In the genomic region with DNA sequence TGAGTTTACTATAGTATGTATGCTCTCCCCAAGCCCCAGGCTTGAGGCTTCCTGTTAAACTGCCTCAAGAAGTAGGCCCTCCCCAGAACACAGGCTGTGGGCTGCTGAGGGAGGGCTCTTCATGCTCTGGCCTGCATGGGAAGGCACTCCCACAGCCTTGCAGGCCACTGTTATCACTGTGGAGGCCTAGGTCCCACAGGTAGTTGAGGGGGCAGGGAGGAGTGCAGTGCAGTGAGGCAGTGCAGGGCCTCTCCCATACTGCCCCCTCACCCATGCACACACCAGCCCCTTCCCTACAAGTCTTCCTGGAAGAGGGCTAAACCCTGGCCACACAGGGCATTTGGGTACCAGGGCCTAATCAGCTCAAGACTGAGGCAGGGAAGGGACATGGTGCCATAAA, we compare ENCODE assay signal across 17 mouse cellular contexts.
A peak's percentile ranks its signal among the peaks of the same experiment; 100 is the strongest.
DNase-seq lines count a peak whose midpoint lies in the region; ATAC-seq and TF ChIP-seq lines count a peak whose summit lies in the region.
"Had no signal": no experiment of that assay in that cellular context is flagged by ENCODE, and none has a peak within 500 bp of the region (broad histone marks: within the 10 kb centered on the region; RNA-seq: fewer than 3 reads in every experiment).

No protein-coding gene starts in this region.

- no peak for DNase-seq in heart, embryonic 10.5 days (ENCODE audit: low spot score)
- DNase-seq in heart, postnatal 14 days: no peak
- no peak for DNase-seq in kidney, adult 18-20 months
- DNase-seq in liver, embryonic 11.5 days (ENCODE audit: low spot score): no peak
- DNase-seq in left cerebral cortex, postnatal 14 days (ENCODE audit: low spot score in 2 of 2): no peak
- no peak for DNase-seq in lung, adult 2 months
- DNase-seq: cerebellum, adult 11-12 months; heart, postnatal 4 days; kidney, postnatal 14 days; lung, postnatal 36 days; right cerebral cortex, postnatal 4 days; thymus, postnatal 36 days had no signal

- no peak for TF ChIP-seq POLR2A in lung, adult 2 months (IDR thresholded peaks at IDR 0.05; ENCODE audit: borderline replicate concordance, extremely low read depth, low read depth, low read length)

- intact Hi-C loops in heart, postnatal 14 days (cut with DNase I): no loop called here
- intact Hi-C loops in left cerebral cortex, postnatal 14 days (cut with DNase I): no loop called here

- no peaks in the 10 kb centered on the region for H3K9me3 ChIP-seq in heart, embryonic 10.5 days
- no peaks in the 10 kb centered on the region for H3K9me3 ChIP-seq in kidney, embryonic 16.5 days (ENCODE audit: low read length)
- H3K9me3 ChIP-seq in liver, embryonic 11.5 days (ENCODE audit: control insufficient read depth, low read length): no peaks in the 10 kb centered on the region
- no peaks in the 10 kb centered on the region for H3K9me3 ChIP-seq in stomach, embryonic 16.5 days (replicated peaks; ENCODE audit: control insufficient read depth, low read length)
- H3K9me3 ChIP-seq: limb, embryonic 13.5 days; midbrain, embryonic 15.5 days had no signal

- H3K4me2 ChIP-seq in kidney, embryonic 16.5 days (replicated peaks; ENCODE audit: low read depth, low read length): no peak overlapping the region
- H3K4me2 ChIP-seq in liver, embryonic 11.5 days: no peak overlapping the region
- no peak overlapping the region for H3K4me2 ChIP-seq in stomach, embryonic 16.5 days (ENCODE audit: low read depth, low read length)
- H3K4me2 ChIP-seq: limb, embryonic 13.5 days; midbrain, embryonic 15.5 days had no signal

- no peak overlapping the region for H3K9ac ChIP-seq in kidney, embryonic 16.5 days (replicated peaks; ENCODE audit: low read length)
- H3K9ac ChIP-seq in liver, embryonic 11.5 days (ENCODE audit: low read depth, low read length): no peak overlapping the region
- no peak overlapping the region for H3K9ac ChIP-seq in stomach, embryonic 16.5 days (ENCODE audit: low read length)
- H3K9ac ChIP-seq: limb, embryonic 13.5 days; midbrain, embryonic 15.5 days had no signal

- H3K4me3 ChIP-seq in heart, embryonic 10.5 days: no peak overlapping the region
- no peak overlapping the region for H3K4me3 ChIP-seq in kidney, embryonic 16.5 days (ENCODE audit: low read length)
- no peak overlapping the region for H3K4me3 ChIP-seq in liver, embryonic 11.5 days (ENCODE audit: low read depth, low read length)
- H3K4me3 ChIP-seq in stomach, embryonic 16.5 days (replicated peaks; ENCODE audit: low read length): no peak overlapping the region
- H3K4me3 ChIP-seq in lung, adult 2 months (replicated peaks; ENCODE audit: extremely low read depth, low read depth, low read length): no peak overlapping the region
- H3K4me3 ChIP-seq: limb, embryonic 13.5 days; midbrain, embryonic 15.5 days had no signal

- peaks cover 38% of the 10 kb centered on the region for H3K4me1 ChIP-seq in heart, embryonic 10.5 days
- peaks cover 56% of the 10 kb centered on the region for H3K4me1 ChIP-seq in kidney, embryonic 16.5 days (ENCODE audit: insufficient read depth, low read length)
- H3K4me1 ChIP-seq in liver, embryonic 11.5 days (replicated peaks; ENCODE audit: control insufficient read depth, insufficient read depth, low read length): peaks cover 44% of the 10 kb centered on the region
- peaks cover 46% of the 10 kb centered on the region for H3K4me1 ChIP-seq in stomach, embryonic 16.5 days (ENCODE audit: control insufficient read depth, insufficient read depth, low read length)
- H3K4me1 ChIP-seq in lung, adult 2 months (ENCODE audit: control insufficient read depth, insufficient read depth, low read length): peaks cover 21% of the 10 kb centered on the region

- no peaks in the 10 kb centered on the region for H3K27me3 ChIP-seq in heart, embryonic 10.5 days (ENCODE audit: insufficient read depth, poor library complexity, severe bottlenecking)
- H3K27me3 ChIP-seq in kidney, embryonic 16.5 days (ENCODE audit: insufficient read depth, low read length): no peaks in the 10 kb centered on the region
- H3K27me3 ChIP-seq in liver, embryonic 11.5 days (replicated peaks; ENCODE audit: control insufficient read depth, insufficient read depth, low read length): no peaks in the 10 kb centered on the region
- no peaks in the 10 kb centered on the region for H3K27me3 ChIP-seq in stomach, embryonic 16.5 days (ENCODE audit: control insufficient read depth, insufficient read depth, low read length)
- H3K27me3 ChIP-seq: limb, embryonic 13.5 days; midbrain, embryonic 15.5 days; Patski had no signal

- no peak for TF ChIP-seq CTCF in lung, adult 2 months (IDR thresholded peaks at IDR 0.05; ENCODE audit: insufficient read depth, low read length)

- ATAC-seq in kidney, embryonic 16.5 days (ENCODE audit: low FRiP score, low TSS enrichment): 0 out of 2 replicates have a peak, but pooled peaks have one; percentile 27
- peak; percentile 78 for ATAC-seq in liver, embryonic 11.5 days (replicated peaks; ENCODE audit: low FRiP score)
- ATAC-seq in stomach, embryonic 16.5 days (ENCODE audit: insufficient read depth, low FRiP score): 0 out of 2 replicates have a peak, but pooled peaks have one; percentile 6
- ATAC-seq: midbrain, embryonic 15.5 days; Patski had no signal

- peak overlapping the region; percentile 63; the same call in 1 of the 2 replicates for H3K27ac ChIP-seq in heart, embryonic 10.5 days
- H3K27ac ChIP-seq in kidney, embryonic 16.5 days (ENCODE audit: low read length): peak overlapping the region; percentile 49; the same call in 1 of the 2 replicates
- H3K27ac ChIP-seq in liver, embryonic 11.5 days (ENCODE audit: low read depth, low read length): peak overlapping the region; percentile 59; the same call in 1 of the 2 replicates
- peak overlapping the region; percentile 13; the same call in 1 of the 2 replicates for H3K27ac ChIP-seq in stomach, embryonic 16.5 days (ENCODE audit: low read length)
- H3K27ac ChIP-seq: limb, embryonic 13.5 days; midbrain, embryonic 15.5 days had no signal

- no peaks in the 10 kb centered on the region for H3K36me3 ChIP-seq in heart, embryonic 10.5 days
- no peaks in the 10 kb centered on the region for H3K36me3 ChIP-seq in kidney, embryonic 16.5 days (ENCODE audit: insufficient read depth, low read length)
- no peaks in the 10 kb centered on the region; the same call in 1 of the 2 replicates for H3K36me3 ChIP-seq in liver, embryonic 11.5 days (ENCODE audit: control insufficient read depth, insufficient read depth, low read length)
- H3K36me3 ChIP-seq in stomach, embryonic 16.5 days (ENCODE audit: control insufficient read depth, insufficient read depth, low read length): no peaks in the 10 kb centered on the region
- H3K36me3 ChIP-seq: midbrain, embryonic 15.5 days had no signal

Comparison
In these comparisons a context has a peak if more than half of its experiments do, and no peak if none do; other contexts are left out.
1. H3K27ac ChIP-seq: peak in every context shown above with its lines; median percentile 63 in heart, embryonic 10.5 days; 59 in liver, embryonic 11.5 days; 49 in kidney, embryonic 16.5 days; 13 in stomach, embryonic 16.5 days.
2. ATAC-seq: peak in every context shown above with its lines; median percentile 78 in liver, embryonic 11.5 days; 27 in kidney, embryonic 16.5 days; 6 in stomach, embryonic 16.5 days.